Mouse (Mus musculus): ENCODE measurements around the gene Wdr19.
"Not testable (repeated sequence)": the region's sequence is repeated elsewhere in the genome, so short reads cannot be mapped to it uniquely, and the experiment has no call there.

Gene Wdr19

DNA sequence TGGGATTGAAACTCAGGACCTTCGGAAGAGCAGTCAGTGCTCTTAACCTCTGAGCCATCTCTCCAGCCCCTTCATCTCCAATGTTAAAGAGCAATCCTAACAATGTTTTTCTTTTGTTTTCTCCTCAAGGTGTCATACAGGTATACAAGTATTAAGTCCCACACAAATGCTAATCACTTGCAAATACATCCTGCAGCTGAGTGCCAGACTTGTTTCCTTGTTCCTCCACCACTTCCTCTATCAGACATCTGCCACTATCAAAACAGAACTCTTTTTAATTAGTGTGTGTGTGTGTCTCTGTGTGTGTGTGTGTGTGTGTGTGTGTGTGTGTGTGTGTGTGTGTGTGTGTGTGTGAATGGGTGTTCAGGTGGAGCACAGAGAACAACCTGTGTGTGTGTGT is 100.1 kb downstream of the Wdr19 start:
- not testable (repeated sequence) for DNase-seq (ENCODE audit: low read depth, low spot score)

DNA sequence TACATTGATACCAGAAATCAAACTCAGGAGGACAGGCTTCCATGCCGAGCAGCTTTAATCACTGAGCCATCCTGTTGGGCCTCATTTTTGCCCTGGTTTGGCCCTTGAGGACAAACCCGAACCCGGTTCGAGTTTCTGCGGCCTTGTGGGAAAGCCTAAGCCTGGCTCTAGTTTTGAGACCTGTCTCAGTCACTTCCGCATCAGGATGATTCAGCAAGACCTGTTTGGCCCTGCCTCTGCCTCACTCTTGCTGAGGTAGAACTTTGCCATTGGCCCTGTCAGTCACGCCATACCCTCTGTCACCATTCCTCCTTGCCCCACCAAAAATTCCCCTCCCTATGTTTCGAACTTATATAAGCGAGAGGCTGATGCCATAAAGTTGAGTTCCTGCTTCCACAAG is 100.6 kb downstream of the Wdr19 start:
- no peak for DNase-seq (ENCODE audit: low read depth, low spot score)

DNA sequence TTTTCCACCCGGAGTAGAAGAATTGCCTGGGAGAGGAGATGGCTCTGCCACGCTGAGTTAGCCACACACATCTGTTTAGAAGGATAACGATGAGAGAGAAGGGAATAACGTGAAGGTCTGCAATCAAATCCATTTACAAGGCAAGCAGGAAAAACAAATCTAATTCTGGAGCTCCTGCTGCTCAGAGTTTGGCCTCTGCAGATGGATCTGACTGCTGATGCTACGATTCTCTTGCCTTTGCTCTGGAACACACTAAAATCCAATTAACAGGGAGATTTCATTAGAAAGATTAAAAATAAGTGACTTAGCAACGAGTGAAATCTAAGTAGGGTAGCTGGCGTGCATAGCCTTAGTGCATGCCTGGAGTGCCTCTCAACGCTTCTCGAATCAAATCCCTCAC is 106.0 kb downstream of the Wdr19 start:
- DNase-seq (ENCODE audit: low read depth, low spot score) = no peak

DNA sequence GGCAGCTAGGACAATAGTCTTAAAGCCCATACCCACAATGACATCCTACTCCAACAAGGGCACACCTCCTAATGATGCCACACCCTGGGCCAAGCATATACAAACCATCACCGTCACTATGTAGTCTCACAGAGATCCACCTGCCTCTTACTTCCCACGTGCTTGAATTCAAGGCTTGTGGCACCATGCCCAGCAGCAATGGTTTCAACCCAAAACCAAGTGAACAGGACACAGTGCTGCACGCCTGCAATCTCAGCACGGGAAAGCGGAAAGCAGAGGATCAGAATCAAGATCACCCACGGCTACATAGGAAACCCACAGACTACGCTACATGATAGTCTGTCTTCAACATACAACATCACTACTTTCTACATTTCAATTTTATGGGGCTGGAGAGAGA is 108.7 kb downstream of the Wdr19 start:
- DNase-seq (ENCODE audit: low read depth, low spot score) = no peak

DNA sequence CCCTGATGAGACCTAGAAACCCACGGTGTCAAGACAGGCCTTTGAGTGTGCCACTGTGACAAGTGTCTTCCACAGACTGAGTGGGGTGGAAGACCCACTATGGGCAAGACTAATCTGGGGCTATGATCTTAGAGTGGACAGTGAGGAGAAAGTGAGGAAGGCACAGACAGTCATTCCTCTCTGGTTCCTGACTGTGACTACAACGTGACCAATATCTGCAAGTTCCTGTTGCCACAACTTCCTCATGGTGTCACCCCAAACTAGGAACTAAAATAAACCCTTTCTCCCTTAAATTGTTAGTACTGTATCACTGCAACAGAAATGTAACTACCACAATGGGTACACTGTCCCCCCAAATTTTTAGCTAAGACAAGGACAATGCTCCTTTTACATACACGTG is 109.4 kb downstream of the Wdr19 start:
- no peak for DNase-seq (ENCODE audit: low read depth, low spot score)

Measured in retina, postnatal 7 days (tissue).